Comparison of ENCODE assay signal across 8 mouse cellular contexts in genomic region chr13:43303161-43303965, GRCm38 (mm10). TPM values are rescaled to one million over a fixed set of nuclear protein-coding genes. Genes with fewer than 3 reads are reported as not detected.
DNase-seq lines count a peak whose midpoint lies in the region; ATAC-seq lines count a peak whose summit lies in the region.

No protein-coding gene starts in this region.

- DNase-seq in cerebellum, adult 9-10 months, result no peak
- peak; percentile 63 for DNase-seq in R1 (ENCODE audit: low read depth, low spot score)
- peak; percentile 49 for DNase-seq in embryo, embryonic 11 days
- DNase-seq in kidney, postnatal 4 days, result peak; percentile 55 to 69
- peak; percentile 51 for DNase-seq in lung, postnatal 36 days
- peak; percentile 22 to 72 for DNase-seq in spleen, postnatal 4 days (ENCODE audit: low spot score in 2 of 2)

- WGBS in heart, embryonic 14.5 days, result under 1% methylated on average over 62 of the region's 78 CpGs

- H3K4me3 ChIP-seq in heart, embryonic 14.5 days (ENCODE audit: control insufficient read depth in 1 of 2, insufficient read depth in 1 of 2, low read depth in 1 of 2, low read length in 2 of 2), result peak overlapping the region; percentile 58 to 60

- H3K9ac ChIP-seq in heart, embryonic 14.5 days (ENCODE audit: low read length), result peak overlapping the region; percentile 87

- peak; percentile 5; the same call in 1 of the 2 replicates for ATAC-seq in cerebellum, adult (ENCODE audit: insufficient number of reproducible peaks, low FRiP score, low TSS enrichment)
- ATAC-seq in heart, embryonic 14.5 days (ENCODE audit: insufficient number of reproducible peaks, insufficient read depth, low FRiP score, low read depth), result no peak; the same call in 1 of the 2 replicates

- H3K36me3 ChIP-seq in heart, embryonic 14.5 days (ENCODE audit: control insufficient read depth, insufficient read depth, low read length), result no peaks in the 10 kb centered on the region

- H3K27ac ChIP-seq in heart, embryonic 14.5 days (replicated peaks in 1 of 2; ENCODE audit: control insufficient read depth in 1 of 2, insufficient read depth in 1 of 2, low read depth in 2 of 2, low read length in 2 of 2), result peak overlapping the region; percentile 37 to 87

- no peaks in the 10 kb centered on the region for H3K27me3 ChIP-seq in heart, embryonic 14.5 days (ENCODE audit: control insufficient read depth, insufficient read depth, low read length)

- peak overlapping the region; percentile 76 for H3K4me2 ChIP-seq in heart, embryonic 14.5 days (ENCODE audit: low read length)

- H3K9me3 ChIP-seq in heart, embryonic 14.5 days (ENCODE audit: control insufficient read depth, low read length), result no peaks in the 10 kb centered on the region

- H3K4me1 ChIP-seq in heart, embryonic 14.5 days (ENCODE audit: control insufficient read depth in 2 of 2, insufficient read depth in 2 of 2, low read length in 2 of 2), result peaks cover 22 to 39% of the 10 kb centered on the region in 2 experiments

RNA-seq across cellular contexts. Expression of gene Gfod1, which starts 0.6 kb away (rescaled TPM):
- 1.3 TPM in 2 replicates for polyA plus RNA-seq in heart, embryonic 14.5 days (2014; fragmentation: Nextera tagmentation; extraction: Ambion mirVana)
